Mouse (Mus musculus): ENCODE results near the gene Dph2. TPM values are rescaled to one million over a fixed set of nuclear protein-coding genes. Genes with fewer than 3 reads are reported as not detected.
A peak's percentile ranks its signal among the peaks of the same experiment; 100 is the strongest.

Gene Dph2
- polyA plus RNA-seq, 1 experiment from 2014 or later: 21.2 TPM

- no peak overlapping the region for H3K4me3 ChIP-seq (ENCODE audit: low read depth, low read length)
- no peaks in the 10 kb centered on the region for H3K9me3 ChIP-seq (ENCODE audit: control insufficient read depth, low read length)
- H3K4me2 ChIP-seq (ENCODE audit: low read depth, severe bottlenecking): no peak overlapping the region
- no peak overlapping the region for H3K27ac ChIP-seq (replicated peaks; ENCODE audit: low read depth, low read length)
- H3K27me3 ChIP-seq (ENCODE audit: control insufficient read depth, insufficient read depth, low read length): peaks cover 26% of the 10 kb centered on the region
- H3K36me3 ChIP-seq (ENCODE audit: control insufficient read depth, insufficient read depth, low read length): no peaks in the 10 kb centered on the region
- no peak for DNase-seq (ENCODE audit: low spot score)
- no peak overlapping the region for H3K9ac ChIP-seq (ENCODE audit: low read length)
- peaks cover 14% of the 10 kb centered on the region for H3K4me1 ChIP-seq (ENCODE audit: control insufficient read depth, insufficient read depth, low read length)
- 57% methylated on average over 4 of the region's 6 CpGs for WGBS
- no peak for ATAC-seq (ENCODE audit: insufficient number of reproducible peaks, low FRiP score, low TSS enrichment, low read depth)
Measured at GRCm38 (mm10) chr4:117924916-117925315, 33.1 kb upstream of the Dph2 start.

GRCm38 (mm10) chr4:117923450-117923849, 31.6 kb upstream of the Dph2 start:
- Histone ChIP-seq H3K4me3 (ENCODE audit: low read depth, low read length) (no peak overlapping the region), H3K4me1 (ENCODE audit: control insufficient read depth, insufficient read depth, low read length) (peaks cover 10% of the 10 kb centered on the region), H3K4me2 (ENCODE audit: low read depth, severe bottlenecking) (no peak overlapping the region), H3K27ac (replicated peaks; ENCODE audit: low read depth, low read length) (no peak overlapping the region), H3K27me3 (ENCODE audit: control insufficient read depth, insufficient read depth, low read length) (peaks cover 26% of the 10 kb centered on the region), H3K9me3 (ENCODE audit: control insufficient read depth, low read length) (no peaks in the 10 kb centered on the region), H3K36me3 (ENCODE audit: control insufficient read depth, insufficient read depth, low read length) (no peaks in the 10 kb centered on the region), H3K9ac (ENCODE audit: low read length) (no peak overlapping the region)
- 70% methylated on average over 2 of the region's 2 CpGs for WGBS
- ATAC-seq (ENCODE audit: insufficient number of reproducible peaks, low FRiP score, low TSS enrichment, low read depth): no peak
- no peak for DNase-seq (ENCODE audit: low spot score)

GRCm38 (mm10) chr4:117921358-117921757, 29.5 kb upstream of the Dph2 start:
- ATAC-seq (ENCODE audit: insufficient number of reproducible peaks, low FRiP score, low TSS enrichment, low read depth): no peak
- no peaks in the 10 kb centered on the region for H3K4me1 ChIP-seq (ENCODE audit: control insufficient read depth, insufficient read depth, low read length)
- no peaks in the 10 kb centered on the region for H3K9me3 ChIP-seq (ENCODE audit: control insufficient read depth, low read length)
- H3K36me3 ChIP-seq (ENCODE audit: control insufficient read depth, insufficient read depth, low read length): 0 out of 2 replicates have a peak, but pooled peaks cover 2% of the 10 kb centered on the region
- H3K4me2 ChIP-seq (ENCODE audit: low read depth, severe bottlenecking): no peak overlapping the region
- WGBS: 93% methylated on average over 2 of the region's 2 CpGs
- DNase-seq (ENCODE audit: low spot score): no peak
- H3K27me3 ChIP-seq (ENCODE audit: control insufficient read depth, insufficient read depth, low read length): peaks cover 11% of the 10 kb centered on the region
- no peak overlapping the region for H3K27ac ChIP-seq (replicated peaks; ENCODE audit: low read depth, low read length)
- H3K4me3 ChIP-seq (ENCODE audit: low read depth, low read length): no peak overlapping the region
- H3K9ac ChIP-seq (ENCODE audit: low read length): no peak overlapping the region

GRCm38 (mm10) chr4:117918762-117919161, 26.9 kb upstream of the Dph2 start:
- no peak overlapping the region for H3K4me2 ChIP-seq (ENCODE audit: low read depth, severe bottlenecking)
- 93% methylated on average over 5 of the region's 5 CpGs for WGBS
- ATAC-seq (ENCODE audit: insufficient number of reproducible peaks, low FRiP score, low TSS enrichment, low read depth) (no peak), DNase-seq (ENCODE audit: low spot score) (no peak)
- H3K27me3 ChIP-seq (ENCODE audit: control insufficient read depth, insufficient read depth, low read length): no peaks in the 10 kb centered on the region
- no peak overlapping the region for H3K27ac ChIP-seq (replicated peaks; ENCODE audit: low read depth, low read length)
- no peaks in the 10 kb centered on the region for H3K9me3 ChIP-seq (ENCODE audit: control insufficient read depth, low read length)
- H3K36me3 ChIP-seq (ENCODE audit: control insufficient read depth, insufficient read depth, low read length): 0 out of 2 replicates have a peak, but pooled peaks cover 2% of the 10 kb centered on the region
- no peak overlapping the region for H3K4me3 ChIP-seq (ENCODE audit: low read depth, low read length)
- peaks cover 10% of the 10 kb centered on the region for H3K4me1 ChIP-seq (ENCODE audit: control insufficient read depth, insufficient read depth, low read length)
- H3K9ac ChIP-seq (ENCODE audit: low read length): no peak overlapping the region

GRCm38 (mm10) chr4:117918261-117918660, 26.4 kb upstream of the Dph2 start:
- DNase-seq (ENCODE audit: low spot score) (no peak), ATAC-seq (ENCODE audit: insufficient number of reproducible peaks, low FRiP score, low TSS enrichment, low read depth) (no peak)
- 72% methylated on average over 3 of the region's 3 CpGs for WGBS
- Histone ChIP-seq H3K27ac (replicated peaks; ENCODE audit: low read depth, low read length) (no peak overlapping the region), H3K9ac (ENCODE audit: low read length) (no peak overlapping the region), H3K4me3 (ENCODE audit: low read depth, low read length) (no peak overlapping the region), H3K4me1 (ENCODE audit: control insufficient read depth, insufficient read depth, low read length) (peaks cover 15% of the 10 kb centered on the region), H3K27me3 (ENCODE audit: control insufficient read depth, insufficient read depth, low read length) (no peaks in the 10 kb centered on the region), H3K36me3 (ENCODE audit: control insufficient read depth, insufficient read depth, low read length) (0 out of 2 replicates have a peak, but pooled peaks cover 2% of the 10 kb centered on the region), H3K9me3 (ENCODE audit: control insufficient read depth, low read length) (no peaks in the 10 kb centered on the region), H3K4me2 (ENCODE audit: low read depth, severe bottlenecking) (no peak overlapping the region)

- no peak for ATAC-seq (ENCODE audit: insufficient number of reproducible peaks, low FRiP score, low TSS enrichment, low read depth)
- Histone ChIP-seq H3K4me2 (ENCODE audit: low read depth, severe bottlenecking) (no peak overlapping the region), H3K9ac (ENCODE audit: low read length) (no peak overlapping the region), H3K4me1 (ENCODE audit: control insufficient read depth, insufficient read depth, low read length) (peaks cover 18% of the 10 kb centered on the region), H3K4me3 (ENCODE audit: low read depth, low read length) (no peak overlapping the region), H3K27ac (replicated peaks; ENCODE audit: low read depth, low read length) (no peak overlapping the region), H3K9me3 (ENCODE audit: control insufficient read depth, low read length) (no peaks in the 10 kb centered on the region), H3K27me3 (ENCODE audit: control insufficient read depth, insufficient read depth, low read length) (no peaks in the 10 kb centered on the region), H3K36me3 (ENCODE audit: control insufficient read depth, insufficient read depth, low read length) (0 out of 2 replicates have a peak, but pooled peaks cover 2% of the 10 kb centered on the region)
- DNase-seq (ENCODE audit: low spot score): no peak
- WGBS: 92% methylated on average over 4 of the region's 4 CpGs
Measured at GRCm38 (mm10) chr4:117917847-117918246, 26.0 kb upstream of the Dph2 start.

- no peak overlapping the region for H3K4me3 ChIP-seq (ENCODE audit: low read depth, low read length)
- H3K9me3 ChIP-seq (ENCODE audit: control insufficient read depth, low read length): no peaks in the 10 kb centered on the region
- H3K9ac ChIP-seq (ENCODE audit: low read length): no peak overlapping the region
- DNase-seq (ENCODE audit: low spot score) (no peak), ATAC-seq (ENCODE audit: insufficient number of reproducible peaks, low FRiP score, low TSS enrichment, low read depth) (no peak)
- H3K4me1 ChIP-seq (ENCODE audit: control insufficient read depth, insufficient read depth, low read length): peaks cover 21% of the 10 kb centered on the region
- H3K4me2 ChIP-seq (ENCODE audit: low read depth, severe bottlenecking): no peak overlapping the region
- whole genome bisulfite sequencing: 89% methylated on average over 4 of the region's 4 CpGs
- 0 out of 2 replicates have a peak, but pooled peaks cover 2% of the 10 kb centered on the region for H3K36me3 ChIP-seq (ENCODE audit: control insufficient read depth, insufficient read depth, low read length)
- H3K27ac ChIP-seq (replicated peaks; ENCODE audit: low read depth, low read length): no peak overlapping the region
- H3K27me3 ChIP-seq (ENCODE audit: control insufficient read depth, insufficient read depth, low read length): no peaks in the 10 kb centered on the region
Measured at GRCm38 (mm10) chr4:117917402-117917801, 25.6 kb upstream of the Dph2 start.

GRCm38 (mm10) chr4:117916386-117916785, 24.6 kb upstream of the Dph2 start:
- DNase-seq (ENCODE audit: low spot score) (no peak), ATAC-seq (ENCODE audit: insufficient number of reproducible peaks, low FRiP score, low TSS enrichment, low read depth) (no peak)
- no peaks in the 10 kb centered on the region for H3K9me3 ChIP-seq (ENCODE audit: control insufficient read depth, low read length)
- WGBS: 87% methylated on average over 5 of the region's 5 CpGs
- H3K27ac ChIP-seq (replicated peaks; ENCODE audit: low read depth, low read length): no peak overlapping the region
- peaks cover 7% of the 10 kb centered on the region; the same call in 1 of the 2 replicates for H3K36me3 ChIP-seq (ENCODE audit: control insufficient read depth, insufficient read depth, low read length)
- no peak overlapping the region for H3K9ac ChIP-seq (ENCODE audit: low read length)
- H3K4me3 ChIP-seq (ENCODE audit: low read depth, low read length): no peak overlapping the region
- no peak overlapping the region for H3K4me2 ChIP-seq (ENCODE audit: low read depth, severe bottlenecking)
- no peaks in the 10 kb centered on the region for H3K27me3 ChIP-seq (ENCODE audit: control insufficient read depth, insufficient read depth, low read length)
- H3K4me1 ChIP-seq (ENCODE audit: control insufficient read depth, insufficient read depth, low read length): peaks cover 21% of the 10 kb centered on the region

- Histone ChIP-seq H3K27me3 (ENCODE audit: control insufficient read depth, insufficient read depth, low read length) (no peaks in the 10 kb centered on the region), H3K9me3 (ENCODE audit: control insufficient read depth, low read length) (no peaks in the 10 kb centered on the region), H3K4me2 (ENCODE audit: low read depth, severe bottlenecking) (peak overlapping the region; percentile 99), H3K4me3 (ENCODE audit: low read depth, low read length) (peak overlapping the region; percentile 81), H3K4me1 (ENCODE audit: control insufficient read depth, insufficient read depth, low read length) (peaks cover 21% of the 10 kb centered on the region), H3K27ac (replicated peaks; ENCODE audit: low read depth, low read length) (no peak overlapping the region), H3K9ac (ENCODE audit: low read length) (peak overlapping the region; percentile 78), H3K36me3 (ENCODE audit: control insufficient read depth, insufficient read depth, low read length) (peaks cover 7% of the 10 kb centered on the region; the same call in 1 of the 2 replicates)
- WGBS: 9% methylated on average over 19 of the region's 19 CpGs
- no peak for ATAC-seq (ENCODE audit: insufficient number of reproducible peaks, low FRiP score, low TSS enrichment, low read depth)
- no peak for DNase-seq (ENCODE audit: low spot score)
Measured at GRCm38 (mm10) chr4:117915489-117916105, 23.8 kb upstream of the Dph2 start.

Measured in limb, embryonic 11.5 days (tissue).